Mouse (Mus musculus): ENCODE data around the gene Spin2c.

Gene Spin2c

DNA sequence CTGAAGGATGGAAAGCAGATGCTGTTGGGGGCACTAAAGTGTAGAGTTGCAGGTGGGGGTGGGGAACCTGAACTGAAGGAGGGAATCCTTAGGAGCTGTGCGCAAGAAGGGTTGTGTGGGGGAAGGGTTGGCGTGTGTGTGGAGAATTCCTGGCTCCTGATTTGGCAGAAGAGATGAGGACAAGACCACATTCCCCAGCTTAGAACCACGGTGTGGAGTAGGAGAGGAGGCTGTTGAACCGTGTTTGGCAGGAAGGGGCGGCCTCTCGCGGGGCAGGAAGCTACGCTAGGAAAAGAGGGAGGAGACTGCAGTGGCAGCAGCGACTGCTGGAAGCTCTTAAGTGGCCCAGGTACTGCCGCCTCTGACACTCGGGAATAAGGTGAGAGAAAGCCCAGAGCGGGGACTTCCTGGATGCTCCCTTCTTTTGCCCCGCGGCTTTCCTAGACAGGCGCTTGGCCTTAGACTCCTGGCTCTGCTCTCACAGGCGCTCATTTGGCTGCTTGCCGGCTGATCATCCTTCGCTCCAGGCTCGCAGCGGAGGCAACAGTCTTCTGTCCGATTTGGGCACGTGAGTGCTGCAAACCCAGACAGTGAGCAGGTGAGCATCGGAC is at the start of gene Spin2c:
Gene Spin2c (plus strand): TSS at position 275 of the 611 bp plus-strand sequence.
- DNase-seq = peak; percentile 61

DNA sequence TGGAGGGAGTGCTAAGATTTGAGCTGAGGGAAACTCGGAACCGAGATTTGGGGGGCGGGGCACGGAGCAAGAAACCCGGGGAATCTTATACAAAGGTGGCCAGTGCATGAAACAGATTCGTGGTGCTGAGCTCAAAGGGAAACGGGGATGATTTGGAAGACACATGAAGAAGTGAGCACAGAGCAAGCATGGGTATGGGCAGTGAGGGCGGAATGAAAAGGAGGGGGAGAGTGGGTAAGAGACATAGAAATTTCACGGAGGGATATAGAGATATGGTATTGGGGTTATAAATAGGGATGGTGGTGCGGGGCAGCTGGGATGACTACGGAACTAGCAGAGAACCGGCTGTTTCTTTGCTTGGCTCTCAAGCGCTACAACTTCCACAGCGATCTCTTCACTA is 581 bp downstream of the Spin2c start:
- no peak for DNase-seq
